Mouse (Mus musculus): Measurements from ENCODE around the gene 4930430F08Rik. TPM values are rescaled to one million over a fixed set of nuclear protein-coding genes. Genes with fewer than 3 reads are reported as not detected.

4930430F08Rik gene
- 11.3 TPM for polyA plus RNA-seq (2017; shearing (Covaris generic))

GRCm38 (mm10) chr10:100590323-100590722 lies at the start of gene 4930430F08Rik, which contains the start of gene 1700017N19Rik:
Gene 4930430F08Rik, minus strand, starts transcription at chr10:100590423.
Gene 1700017N19Rik, plus strand, starts transcription at chr10:100590484.

Other genes starting within 250 kb of the 4930430F08Rik start
- not detected for gene Gm4302, start 249.6 kb downstream of the 4930430F08Rik start, polyA plus RNA-seq (2017; shearing (Covaris generic))
- not detected for gene Gm4303, start 244.5 kb downstream of the 4930430F08Rik start, polyA plus RNA-seq (2017; shearing (Covaris generic))
- gene Gm4305, start 239.3 kb downstream of the 4930430F08Rik start, polyA plus RNA-seq (2017; shearing (Covaris generic)): not detected
- not detected for gene Gm4307, start 229.1 kb downstream of the 4930430F08Rik start, polyA plus RNA-seq (2017; shearing (Covaris generic))
- not detected for gene Gm4312, start 207.9 kb downstream of the 4930430F08Rik start, polyA plus RNA-seq (2017; shearing (Covaris generic))
- gene Tmtc3, start 103.1 kb downstream of the 4930430F08Rik start, polyA plus RNA-seq (2017; shearing (Covaris generic)): 6.1 TPM
- gene Cep290, start 102.9 kb downstream of the 4930430F08Rik start, polyA plus RNA-seq (2017; shearing (Covaris generic)): 5.1 TPM
- gene 1700017N19Rik, start 61 bp upstream of the 4930430F08Rik start, polyA plus RNA-seq (2017; shearing (Covaris generic)): not detected

Measured in inflammation-experienced regulatory T-cells, adult 16 weeks (primary cell).